Mouse (Mus musculus) heart, postnatal 0 days (tissue): ENCODE results near the gene Hibadh.

Experiments used
- CTCF ChIP-seq: IDR thresholded peaks from 2 replicates; pipeline ENCODE4 v1.5.1; 2016; ENCODE audit warnings: antibody characterized with exemption, control low read depth, low read depth
- EP300 ChIP-seq: IDR thresholded peaks from 2 replicates; pipeline ENCODE4 v1.6.1; 2016; ENCODE audit warnings: antibody characterized with exemption, low read depth

DNA sequence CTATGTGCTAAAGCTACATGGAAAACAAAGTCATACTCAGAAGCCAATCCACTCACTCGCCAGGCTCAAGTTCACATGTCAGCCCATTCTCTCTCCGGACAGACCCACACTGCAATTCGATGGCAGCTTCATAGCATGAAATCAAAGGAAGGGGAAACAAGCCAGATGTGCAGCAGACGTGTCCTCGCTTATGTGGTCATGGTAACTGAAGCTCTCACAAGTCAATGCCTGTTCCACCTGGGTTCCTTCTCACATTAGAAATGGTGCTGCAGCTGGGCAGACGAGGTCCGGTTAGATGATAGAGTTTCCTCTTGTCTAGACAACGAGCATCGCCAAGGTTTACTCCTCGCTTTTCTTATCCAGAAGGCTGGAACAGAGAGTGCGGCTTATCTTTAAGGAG lies 8.6 kb upstream of the Hibadh start:
- no peak for TF ChIP-seq CTCF
- no peak for TF ChIP-seq EP300
